Mouse (Mus musculus) cortical plate, adult 2 months (tissue): Measurements from ENCODE around the gene Gipr.

Experiments used
- CTCF ChIP-seq: fragments of 200-500 bp; IDR thresholded peaks from 2 replicates; pipeline ENCODE4 v1.5.1; 2011; ENCODE audit warnings: mild to moderate bottlenecking, control low read depth, low read length; ENCODE audit not compliant: insufficient read depth; ENCODE audit errors: extremely low read depth
- POLR2A ChIP-seq: fragments of 200-500 bp; IDR thresholded peaks from 2 replicates; pipeline ENCODE4 v1.6.1; 2011; ENCODE audit warnings: mild to moderate bottlenecking, low read length, control low read depth; ENCODE audit not compliant: insufficient read depth; ENCODE audit errors: extremely low read depth

GRCm38 (mm10) chr7:19211041-19211675 lies 45.2 kb upstream of the Gipr start:
- TF ChIP-seq CTCF = no peak
- TF ChIP-seq POLR2A = no peak
